Mouse (Mus musculus) cerebellum, adult 9-11 months (tissue): ENCODE measurements around the gene Erg.

Experiments
- DNase-seq: peaks from one replicate; pipeline ENCODE4 v3.0.0; 2022

Gene Erg

DNA sequence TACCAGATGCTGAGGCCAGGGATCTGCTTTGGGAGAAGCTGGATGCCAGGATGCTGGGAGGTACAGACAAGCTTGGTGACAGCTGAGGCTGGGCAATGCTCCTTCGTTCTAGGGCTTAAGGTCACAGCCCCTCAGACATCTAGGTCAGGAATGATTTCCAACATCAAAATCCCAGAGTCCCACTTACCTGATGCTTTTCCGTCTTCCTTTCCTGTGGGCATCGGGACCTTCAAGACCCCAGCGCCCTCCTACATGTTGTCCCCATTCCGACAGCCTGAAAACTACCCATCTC is at the start of gene Erg:
Gene Erg, minus strand, starts transcription at position 283 of the 292 bp plus-strand sequence.
- no peak for DNase-seq

DNA sequence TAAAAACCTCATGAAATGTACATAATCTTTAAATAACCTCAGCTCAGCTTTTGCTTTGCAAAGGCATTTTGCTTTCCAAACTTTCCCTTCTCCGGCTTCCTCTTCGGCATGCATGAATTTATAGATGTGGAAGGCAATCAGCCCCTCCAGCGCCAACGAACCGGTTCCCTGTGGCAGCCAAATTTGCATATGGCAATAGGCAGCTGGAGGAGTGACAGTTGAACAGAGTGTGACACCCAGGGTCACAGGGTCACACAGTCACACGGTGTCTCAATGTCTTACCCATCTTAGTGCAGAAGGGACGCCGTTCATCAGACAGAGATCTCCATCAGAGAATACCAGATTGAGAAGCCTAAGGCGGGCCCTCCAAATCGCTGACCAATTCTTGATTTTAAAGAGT is 45.4 kb upstream of the Erg start:
- no peak for DNase-seq

DNA sequence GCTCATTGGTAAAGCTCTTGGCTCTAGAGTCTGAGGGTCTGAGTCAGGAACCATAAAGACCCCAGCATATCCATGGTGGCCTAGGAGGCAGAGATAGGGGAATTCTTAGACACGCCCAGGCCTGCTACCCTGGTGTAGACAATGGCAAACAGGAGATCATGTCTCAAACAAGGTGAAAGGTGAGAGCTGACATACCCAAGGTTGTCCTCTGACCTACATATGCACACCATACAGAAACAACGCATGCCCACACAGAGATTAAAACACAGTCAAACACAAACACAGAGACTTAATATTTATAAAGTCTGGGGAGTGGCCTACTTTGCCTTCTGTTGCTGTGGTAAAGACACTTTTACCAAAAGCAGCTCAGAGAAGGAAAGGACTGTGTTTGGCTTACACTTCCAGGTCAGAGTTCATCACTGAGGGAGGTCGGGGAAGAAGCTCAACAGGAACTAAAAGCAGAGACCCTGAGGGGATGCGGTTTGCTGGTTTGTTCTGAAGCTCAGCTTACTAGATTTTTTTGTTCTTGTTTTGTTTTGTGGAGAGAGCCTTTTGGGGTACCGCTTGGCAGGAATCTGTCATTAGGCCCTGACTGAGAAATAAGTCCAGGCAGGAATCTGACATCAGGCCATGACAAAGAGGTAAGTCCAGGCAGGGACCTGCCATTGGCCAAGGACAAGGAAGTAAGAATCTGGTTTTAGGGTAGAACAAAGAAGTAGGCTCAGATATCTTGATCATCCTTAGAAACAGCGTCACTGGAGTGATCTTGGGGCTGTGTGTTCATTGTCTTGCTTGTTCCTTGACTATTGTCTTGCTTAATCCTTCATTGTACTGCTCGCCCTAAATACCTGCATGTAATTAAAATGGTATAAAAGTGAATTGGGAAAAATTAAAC is 37.7 kb upstream of the Erg start:
- DNase-seq: no peak

DNA sequence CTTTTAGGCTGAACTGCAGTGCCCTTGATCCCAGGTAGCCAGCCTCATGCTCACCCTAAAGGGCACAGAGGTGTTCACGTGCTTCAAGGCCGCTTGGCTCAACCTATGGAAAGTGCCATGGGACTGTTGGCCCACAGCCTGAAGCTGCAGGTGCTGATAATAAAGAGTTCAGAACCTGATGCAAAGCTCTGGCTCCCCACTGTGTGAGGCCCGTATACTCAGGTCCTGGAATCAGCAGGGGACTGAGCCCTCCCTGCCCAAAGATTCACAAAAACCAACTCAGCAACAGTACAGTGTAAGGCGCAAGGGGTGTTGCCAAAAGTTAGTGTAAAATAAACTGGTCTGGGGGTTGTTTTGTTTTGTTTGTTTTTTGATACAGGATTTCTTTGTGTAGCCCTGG is 36.7 kb upstream of the Erg start:
- DNase-seq: no peak

DNA sequence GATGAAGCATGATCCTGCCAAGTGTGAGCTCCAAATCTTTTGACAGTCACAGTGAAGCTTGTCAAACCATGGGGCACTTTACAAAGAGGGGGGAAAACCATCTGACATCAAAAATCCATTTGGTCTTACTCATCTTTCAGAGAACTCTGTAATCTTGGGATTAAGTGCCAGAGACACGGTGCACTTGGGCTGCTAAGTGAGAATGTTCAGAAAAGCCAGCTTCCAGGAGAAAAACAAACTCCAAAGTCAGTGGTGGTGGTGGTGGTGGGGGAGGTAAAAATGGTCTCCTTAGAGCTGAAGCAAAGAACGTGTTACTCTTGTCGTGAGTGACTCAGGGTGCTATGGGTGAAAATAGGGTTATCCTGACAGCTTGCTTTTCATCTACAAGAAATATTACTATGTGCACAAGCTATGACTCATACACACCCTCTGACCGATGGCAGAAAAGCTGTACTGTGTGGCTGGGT is 33.5 kb upstream of the Erg start:
- no peak for DNase-seq

DNA sequence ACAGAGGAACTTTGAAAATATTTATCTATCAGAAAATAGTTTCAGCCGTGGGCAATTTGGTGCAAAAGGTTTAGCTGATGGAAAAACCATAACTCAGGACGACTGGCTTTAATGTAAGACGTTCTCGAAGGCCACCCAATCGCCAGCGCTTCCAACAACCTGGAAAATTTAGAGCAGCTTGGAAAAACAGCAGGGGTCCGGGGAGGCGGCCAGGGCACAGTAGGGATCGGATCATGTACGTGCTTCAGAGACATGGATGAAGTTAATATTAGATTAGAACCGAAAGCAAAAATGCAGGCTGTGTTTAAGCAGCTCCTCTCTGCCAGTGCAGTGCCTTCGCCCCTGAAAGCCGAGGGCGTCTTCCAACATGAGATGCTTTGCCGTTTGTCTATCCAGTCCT is 31.8 kb upstream of the Erg start:
- DNase-seq: peak; percentile 85

DNA sequence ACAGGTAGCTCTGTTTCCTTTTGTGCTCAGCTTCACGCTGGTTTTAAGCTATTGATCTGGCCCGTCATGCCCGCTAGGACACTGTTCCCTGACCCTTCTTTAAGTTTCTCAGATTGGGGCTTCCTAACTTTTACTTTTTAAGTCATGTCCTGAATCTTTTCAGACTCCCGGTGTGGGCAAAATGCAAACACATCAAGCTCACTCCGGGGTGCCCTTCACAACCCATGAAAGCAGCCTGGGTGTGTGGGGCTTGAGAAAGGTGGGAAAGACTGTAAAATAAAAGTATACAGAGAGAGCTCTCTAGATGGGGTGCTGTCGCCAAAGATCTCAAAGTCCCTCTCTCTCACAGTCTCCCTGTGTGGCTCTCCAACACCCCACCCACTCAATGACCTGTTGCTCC is 31.3 kb upstream of the Erg start:
- no peak for DNase-seq

DNA sequence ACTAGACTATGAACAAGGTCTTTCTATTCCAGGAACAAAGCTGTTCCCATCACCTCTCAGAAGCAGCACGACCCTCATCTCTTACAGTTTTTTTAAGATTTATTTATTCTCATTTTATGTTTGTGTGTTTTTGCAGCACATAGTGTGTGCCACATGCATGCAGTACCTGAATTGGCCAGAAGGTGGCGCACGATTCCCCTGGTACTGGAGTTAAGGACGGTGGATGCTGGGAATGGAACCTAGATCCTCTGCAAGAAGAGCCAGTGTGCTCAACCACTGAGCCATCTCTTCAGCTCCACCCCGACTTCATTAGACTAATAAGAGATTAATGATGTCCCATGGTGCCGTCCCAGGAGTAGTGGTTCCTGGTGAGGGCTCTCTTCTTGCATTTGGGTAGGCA is 29.2 kb upstream of the Erg start:
- DNase-seq: no peak

DNA sequence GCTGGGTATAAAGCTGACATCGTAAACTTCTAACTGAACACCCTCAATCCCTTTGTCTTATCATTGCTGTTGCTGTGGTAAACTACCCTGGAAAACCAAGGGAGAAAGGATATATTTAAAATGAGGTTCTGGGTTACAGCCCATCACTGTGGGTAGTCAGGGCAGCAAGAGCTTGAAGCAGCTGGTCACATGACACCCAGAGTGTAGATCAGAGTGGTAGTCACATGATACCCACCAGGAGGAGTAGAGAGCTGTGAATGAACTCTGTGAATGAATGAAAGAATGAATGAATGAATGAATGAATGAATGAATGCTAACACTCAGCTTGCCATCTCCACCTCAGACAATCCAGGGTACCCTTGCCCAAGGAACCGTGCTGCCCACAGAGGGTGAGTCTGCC is 28.1 kb upstream of the Erg start:
- no peak for DNase-seq

DNA sequence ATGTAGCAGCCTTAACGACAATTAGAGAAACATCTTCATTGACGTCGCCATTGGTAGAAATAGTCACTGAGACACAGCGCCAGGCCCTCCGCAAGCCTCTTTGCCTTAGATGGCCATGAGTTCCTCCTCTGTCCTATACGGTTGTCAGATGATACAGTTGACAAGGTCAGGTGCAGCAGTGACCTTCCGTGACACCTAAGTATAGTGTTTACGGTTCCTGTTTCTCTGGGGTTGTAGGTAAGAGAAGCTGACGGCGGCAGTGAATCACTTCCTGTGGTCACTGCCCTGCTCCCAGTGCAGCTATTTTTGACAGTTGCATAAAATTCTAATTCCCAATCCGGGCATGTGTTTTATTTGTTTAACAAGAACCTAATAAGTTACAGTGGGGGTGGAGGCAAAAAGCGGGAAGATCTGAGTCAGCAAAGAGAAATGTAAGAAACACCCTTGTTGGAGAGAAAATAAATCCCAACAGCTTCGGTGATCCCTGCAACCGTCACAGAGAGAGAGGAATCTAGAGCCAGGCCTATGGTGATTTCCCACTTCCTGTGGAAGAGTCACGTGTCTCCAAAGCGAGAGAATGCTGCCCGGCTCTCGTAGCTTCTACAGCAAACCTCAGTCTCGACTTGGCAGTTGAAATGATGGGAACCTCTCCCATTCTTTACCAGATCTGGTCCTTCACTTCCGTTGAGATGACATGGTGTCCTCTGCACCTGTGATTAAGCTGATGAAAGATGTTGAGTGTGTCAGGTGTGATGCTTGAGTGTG is 25.8 kb upstream of the Erg start:
- DNase-seq: no peak

DNA sequence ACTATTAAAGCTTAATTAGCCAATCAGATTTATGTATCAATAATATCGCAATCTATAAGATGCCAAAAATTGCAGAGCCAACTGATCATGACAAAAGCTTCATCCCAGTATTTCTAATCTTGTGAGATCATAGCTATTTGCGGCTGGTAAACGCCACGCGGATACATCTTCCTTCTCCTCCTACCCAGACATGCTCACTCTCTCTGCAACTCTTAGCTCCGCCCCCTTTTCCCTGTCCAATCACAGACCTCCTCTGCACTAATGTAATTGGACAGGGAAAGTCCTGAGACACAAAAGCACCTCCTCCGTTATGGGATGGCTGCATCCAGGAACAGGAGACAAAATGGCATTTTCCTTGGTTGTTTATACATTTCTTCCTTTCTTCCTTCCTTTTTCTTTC is 22.2 kb upstream of the Erg start:
- DNase-seq: no peak

DNA sequence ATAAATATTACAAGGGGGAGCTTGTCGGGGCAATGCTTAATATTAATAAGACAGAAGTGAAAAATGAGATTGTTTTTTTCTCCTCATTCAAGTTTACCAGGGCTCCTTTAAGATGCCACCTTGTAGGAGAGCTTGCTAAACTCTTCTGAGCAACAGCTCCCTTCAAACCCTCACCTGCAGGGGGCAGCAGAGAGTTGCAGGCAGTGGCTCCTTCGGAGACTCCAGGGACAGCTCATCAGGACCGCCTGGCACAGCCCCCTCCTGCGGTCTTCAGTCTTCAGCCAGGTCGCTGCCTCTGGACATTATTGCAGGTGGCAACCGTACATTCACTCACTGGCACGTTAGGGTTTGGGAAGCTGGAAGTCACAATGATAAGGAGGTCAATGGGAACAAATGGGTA is 18.9 kb upstream of the Erg start:
- peak; percentile 48 for DNase-seq

DNA sequence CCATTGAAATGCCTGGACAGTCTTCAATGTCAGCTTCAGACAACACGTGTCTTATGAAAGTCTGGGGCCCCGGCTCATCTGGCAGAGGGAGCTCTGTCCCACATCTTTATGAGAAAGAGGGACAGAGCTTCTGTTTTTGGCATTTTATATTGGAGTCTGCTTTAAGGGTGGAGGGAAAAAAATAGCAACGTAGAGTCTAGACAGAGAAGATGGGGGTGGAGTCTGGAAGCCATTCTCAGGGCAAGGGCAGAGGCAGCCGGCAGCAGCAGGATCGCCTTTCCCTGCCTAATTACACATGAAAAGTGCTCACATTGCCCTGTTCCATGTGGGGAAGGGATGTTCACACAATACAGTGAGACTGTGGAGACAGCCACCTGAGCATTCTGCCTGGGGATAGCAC is 16.1 kb upstream of the Erg start:
- no peak for DNase-seq

DNA sequence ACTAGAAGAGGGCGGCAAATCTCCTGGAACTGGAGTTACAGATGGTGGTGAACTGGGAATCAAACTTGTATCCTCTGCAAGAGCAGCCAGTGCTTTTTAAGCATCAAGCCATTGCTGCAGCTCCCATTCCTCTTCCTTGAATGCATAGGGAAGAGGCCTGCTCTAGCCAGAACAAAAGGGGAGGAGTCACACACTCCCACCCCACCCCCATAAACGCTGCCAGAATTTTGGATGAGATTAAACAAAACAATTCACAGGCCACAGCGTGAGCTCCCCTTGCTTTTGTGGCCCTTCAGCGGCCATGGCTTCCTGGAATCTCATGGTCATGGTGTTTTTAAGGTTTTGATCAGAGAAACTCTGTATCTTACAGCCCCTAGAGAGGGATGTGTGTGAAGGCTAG is 15.4 kb upstream of the Erg start:
- DNase-seq: no peak

DNA sequence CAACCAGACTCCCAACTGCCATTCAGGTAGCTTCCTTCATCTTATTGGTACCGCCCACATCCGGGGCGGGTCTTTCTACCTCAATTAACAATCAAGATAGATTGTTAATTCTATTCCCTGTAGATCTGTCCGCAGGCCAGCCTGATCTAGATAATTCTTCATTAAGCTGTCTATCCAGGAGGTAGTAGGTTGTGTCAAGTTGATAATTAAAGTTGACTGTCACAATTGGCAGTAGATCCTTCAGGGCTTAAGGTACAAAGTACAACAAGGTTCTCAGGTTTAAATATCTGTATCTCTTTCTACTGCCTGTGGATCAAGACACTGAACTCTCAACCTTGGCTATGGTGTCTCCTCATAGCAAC is 14.8 kb upstream of the Erg start:
- DNase-seq: no peak

DNA sequence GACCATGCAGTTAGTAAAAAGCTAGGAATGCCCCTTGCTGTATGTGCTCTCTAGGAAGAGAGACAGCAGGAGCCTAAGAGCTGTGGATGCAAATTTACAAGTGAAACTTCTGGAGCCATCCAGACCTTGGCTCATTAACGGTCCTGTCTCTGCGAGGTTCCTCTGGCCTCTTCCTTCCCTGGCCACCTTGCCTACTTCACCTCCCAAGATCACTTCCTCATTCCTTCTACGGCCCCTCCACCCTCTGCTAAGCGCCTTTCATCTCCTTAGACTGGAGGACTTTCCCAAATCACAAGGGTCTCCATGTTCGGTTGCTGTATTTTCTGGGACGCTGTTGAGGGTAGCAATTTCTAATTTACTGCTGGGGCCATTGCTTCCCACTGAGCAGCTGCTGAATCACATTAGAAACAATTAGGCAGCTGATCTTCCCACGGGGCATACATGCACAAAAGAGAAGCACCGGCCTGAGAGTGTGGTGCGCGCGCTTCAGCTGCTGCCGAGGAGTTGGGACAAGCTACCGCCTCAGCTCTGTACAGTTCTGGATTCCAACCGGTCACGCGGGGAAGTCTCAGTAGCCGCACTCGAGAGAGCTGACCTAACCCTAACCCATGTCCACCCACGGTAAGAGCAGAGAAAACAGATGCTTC is 14.3 kb upstream of the Erg start:
- DNase-seq: no peak

DNA sequence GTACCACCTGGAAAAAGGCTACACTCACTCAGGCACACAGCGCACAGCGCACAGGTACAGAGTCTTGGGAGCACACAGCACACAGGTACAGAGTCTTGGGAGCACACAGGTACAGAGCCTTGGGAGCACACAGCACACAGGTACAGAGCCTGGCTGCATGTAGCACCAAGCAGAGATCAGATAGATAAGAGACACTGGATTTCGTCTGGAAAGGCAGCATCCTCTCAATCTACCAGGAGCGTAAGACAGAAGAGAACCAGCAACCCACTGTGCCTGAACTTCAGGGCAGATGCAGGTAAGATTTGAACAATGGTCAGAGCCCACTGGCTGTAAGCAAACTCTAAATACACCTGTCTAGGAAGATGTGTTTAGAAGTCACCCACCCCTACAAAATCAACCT is 12.5 kb upstream of the Erg start:
- DNase-seq: no peak

DNA sequence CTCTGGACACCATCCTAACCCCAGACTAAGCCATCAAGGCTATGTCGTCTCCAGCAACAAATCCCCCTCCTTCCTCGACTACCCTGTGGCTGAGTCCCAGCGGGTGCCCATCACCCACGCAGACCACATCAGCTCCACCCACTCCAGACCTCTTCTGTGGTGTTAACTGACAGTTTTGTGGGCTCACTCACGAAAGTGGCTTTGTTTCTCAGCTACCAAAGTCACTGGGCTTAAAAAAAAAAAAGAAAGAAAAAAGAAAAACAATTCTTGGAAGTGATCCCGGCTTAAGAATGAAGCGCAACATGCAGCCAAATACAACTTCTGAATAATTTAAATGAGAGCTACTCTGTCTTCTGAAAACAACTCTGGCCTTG is 11.2 kb upstream of the Erg start:
- no peak for DNase-seq

DNA sequence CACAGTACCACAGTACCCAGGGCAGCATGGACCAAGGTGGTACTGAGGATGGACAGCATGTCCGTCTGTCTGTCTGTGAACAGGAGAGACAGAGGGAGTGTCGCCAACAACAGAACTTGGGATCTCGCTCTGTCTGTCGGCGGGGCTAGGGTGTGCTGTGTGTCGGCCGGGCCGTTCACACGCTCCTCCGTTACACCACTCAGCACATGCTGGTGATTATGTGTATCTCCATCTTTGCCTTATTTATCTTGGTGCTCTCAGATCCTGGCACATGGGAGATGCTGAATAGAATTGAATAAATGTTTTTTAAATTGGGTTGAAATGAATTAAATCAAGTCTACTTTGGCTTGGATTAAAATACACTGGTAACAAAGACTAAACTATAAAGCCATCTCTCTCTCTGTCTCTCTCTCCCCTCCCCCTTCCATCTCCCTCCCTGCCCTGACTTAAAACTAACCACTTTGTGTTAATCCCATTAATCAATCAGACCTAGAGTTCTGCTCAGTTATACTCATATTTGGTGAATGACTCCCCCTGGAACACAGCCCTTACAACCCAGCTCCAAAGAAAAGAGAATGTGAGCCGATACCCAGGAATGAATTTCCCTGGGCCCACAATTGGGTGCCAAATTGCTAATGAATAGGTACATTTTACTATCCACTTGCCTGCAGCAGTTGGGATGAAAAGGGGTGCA is 10.6 kb upstream of the Erg start:
- DNase-seq: no peak

DNA sequence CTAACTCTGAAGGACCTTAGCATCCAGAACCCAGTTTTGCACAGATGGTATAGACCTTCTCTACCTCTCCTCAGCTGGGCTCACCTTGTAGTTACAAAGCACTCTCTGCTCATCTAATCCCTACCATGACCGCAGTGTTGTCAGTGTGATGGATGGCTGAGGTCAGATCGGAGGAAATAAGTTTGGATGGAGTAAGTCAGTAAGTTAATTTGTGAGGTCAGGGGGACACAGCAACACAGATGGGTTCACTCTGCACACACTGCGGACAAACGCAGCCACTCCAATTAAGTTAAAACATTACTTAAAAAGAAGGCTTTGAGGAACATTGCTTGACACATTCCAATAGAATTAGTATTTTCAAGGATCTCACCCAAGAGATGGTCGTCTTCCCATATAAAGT is 2.5 kb upstream of the Erg start:
- no peak for DNase-seq

DNA sequence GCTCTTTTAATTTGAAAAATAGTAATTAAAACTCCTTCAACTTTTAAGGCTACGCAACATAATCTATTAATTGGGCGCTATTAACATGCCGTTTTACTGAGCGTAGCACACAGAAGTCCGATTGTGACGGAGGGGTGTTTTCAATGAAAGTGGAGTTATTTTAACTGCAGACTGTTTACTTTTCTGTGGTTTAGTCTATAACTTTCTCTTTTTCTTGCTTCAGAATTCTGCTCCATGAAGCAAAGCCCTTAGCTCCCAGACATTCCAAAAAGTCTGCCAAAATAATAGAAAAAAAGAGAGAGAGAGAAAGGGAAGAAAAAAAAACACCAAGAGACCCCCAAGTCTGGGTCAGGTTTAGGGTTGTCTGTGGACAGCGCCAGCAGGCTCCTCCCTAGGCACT is 333 bp upstream of the Erg start:
- DNase-seq: no peak

DNA sequence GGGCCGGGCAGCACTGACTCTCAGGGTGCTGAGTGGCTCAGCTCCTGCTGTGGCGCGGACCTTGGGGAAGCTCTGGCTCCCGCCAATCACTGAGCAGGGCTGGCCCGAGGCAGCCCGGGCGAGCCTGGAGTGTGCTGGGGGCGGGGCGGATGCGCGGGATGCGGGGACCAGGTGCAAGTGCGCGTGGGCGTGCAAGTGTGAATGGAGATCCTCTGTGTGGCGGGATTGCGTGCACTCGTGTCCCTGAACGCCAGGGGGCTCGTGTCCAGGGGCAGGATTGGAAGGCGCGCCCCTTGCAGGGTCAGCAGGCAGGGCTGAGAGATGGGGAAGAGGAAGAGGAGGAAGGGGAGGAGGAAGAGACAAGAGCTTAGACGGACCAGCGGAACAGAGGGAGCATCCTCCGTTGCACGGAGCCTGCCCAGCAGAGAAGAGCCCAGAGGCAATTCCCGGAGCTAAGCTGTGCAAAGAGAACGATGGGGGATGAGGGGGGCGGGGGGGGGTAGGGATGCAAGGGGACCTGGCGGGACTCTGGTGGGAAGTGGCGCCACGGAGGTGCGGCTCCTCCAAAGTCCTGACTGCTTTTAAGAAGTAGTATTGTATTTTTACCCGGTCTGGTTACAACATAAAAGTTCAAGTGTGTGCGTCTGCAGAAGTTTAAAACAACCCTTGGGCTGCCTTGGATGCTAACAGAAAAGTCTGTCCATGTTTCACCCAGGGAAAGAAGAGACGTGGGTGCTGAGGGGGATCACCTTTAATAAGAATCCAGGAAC is 667 bp downstream of the Erg start:
- no peak for DNase-seq
